Mouse (Mus musculus): ENCODE data around the gene Cyb561d2.

- TF ChIP-seq CTCF (IDR thresholded peaks at IDR 0.05; ENCODE audit: low read depth, low read length) (no peak), GATA1 (IDR thresholded peaks at IDR 0.05; ENCODE audit: borderline replicate concordance, low read length) (no peak)
Measured at GRCm38 (mm10) chr9:107548820-107549219, 6.8 kb upstream of the Cyb561d2 start.

All from G1E (cell line).